Mouse (Mus musculus): Measurements from ENCODE around the gene Tmsb15l.
"Not testable (repeated sequence)": the region's sequence is repeated elsewhere in the genome, so short reads cannot be mapped to it uniquely, and the experiment has no call there.

- TF ChIP-seq CTCF (IDR thresholded peaks at IDR 0.05; ENCODE audit: control insufficient read depth, insufficient read depth, insufficient read length); MYOG (IDR thresholded peaks at IDR 0.05; ENCODE audit: control insufficient read depth, extremely low read depth, insufficient read length); CEBPB (IDR thresholded peaks at IDR 0.05; ENCODE audit: low read depth); MAX (IDR thresholded peaks at IDR 0.05); USF1 (IDR thresholded peaks at IDR 0.05; ENCODE audit: low read depth): not testable (repeated sequence)
Measured at GRCm38 (mm10) chrX:136975397-136975796, 1.3 kb downstream of the Tmsb15l start, which contains the start of gene Tmsb15b2.

Data from C2C12 (cell line).